Mouse (Mus musculus) bone marrow macrophage, adult 2 months (primary cell): ENCODE measurements around the gene Creg2.

Experiments used
- CTCF ChIP-seq: IDR thresholded peaks from 2 replicates; pipeline ENCODE4 v1.5.1; 2012; ENCODE audit warnings: low read depth, mild to moderate bottlenecking, low read length, moderate library complexity
- POLR2A ChIP-seq: IDR thresholded peaks from 2 replicates; pipeline ENCODE4 v1.6.1; 2012; ENCODE audit warnings: mild to moderate bottlenecking, low read depth, low read length, borderline replicate concordance

- no peak for TF ChIP-seq CTCF
- TF ChIP-seq POLR2A, result no peak
Measured at GRCm38 (mm10) chr1:39695198-39695597, 43.9 kb upstream of the Creg2 start.
